Mouse (Mus musculus) midbrain, embryonic 16.5 days (tissue): ENCODE results near the gene Zfp536. TPM values are rescaled to one million over a fixed set of nuclear protein-coding genes. Genes with fewer than 3 reads are reported as not detected.
A peak's percentile ranks its signal among the peaks of the same experiment; 100 is the strongest.

Source experiments
- ATAC-seq: fragments of 200-750 bp; cut with Nextera tagmentation; 2 replicates; pipeline ENCODE4 v1.8.0; 2017; ENCODE audit warnings: moderate TSS enrichment
- H3K27ac ChIP-seq: fragments of 300-500 bp; sonication (generic); 2 replicates; pipeline ENCODE4 v1.5.1; 2014; ENCODE audit warnings: mild to moderate bottlenecking, low read length, mixed read lengths
- H3K27me3 ChIP-seq: fragments of 300-500 bp; sonication (generic); 2 replicates; pipeline ENCODE4 v1.6.1; 2014; ENCODE audit warnings: low read depth, low read length, mixed read lengths; ENCODE audit not compliant: control insufficient read depth, insufficient read depth
- H3K36me3 ChIP-seq: fragments of 300-500 bp; sonication (generic); 2 replicates; pipeline ENCODE4 v1.6.1; 2014; ENCODE audit warnings: mild to moderate bottlenecking, low read length, moderate library complexity, mixed read lengths; ENCODE audit not compliant: control insufficient read depth, insufficient read depth
- H3K4me1 ChIP-seq: fragments of 300-500 bp; sonication (generic); 2 replicates; pipeline ENCODE4 v1.6.1; 2014; ENCODE audit warnings: mild to moderate bottlenecking, low read length, mixed read lengths; ENCODE audit not compliant: control insufficient read depth, insufficient read depth
- H3K4me2 ChIP-seq: fragments of 300-500 bp; sonication (generic); 2 replicates; pipeline ENCODE4 v1.6.1; 2014; ENCODE audit warnings: mild to moderate bottlenecking, low read length, mixed read lengths
- H3K4me3 ChIP-seq: fragments of 300-500 bp; sonication (generic); 2 replicates; pipeline ENCODE4 v1.5.1; 2014; ENCODE audit warnings: low read depth, mild to moderate bottlenecking, low read length, moderate library complexity, mixed read lengths
- H3K9ac ChIP-seq: fragments of 300-500 bp; sonication (generic); 2 replicates; pipeline ENCODE4 v1.6.1; 2014; ENCODE audit warnings: low read depth, low read length, mixed read lengths
- H3K9me3 ChIP-seq: fragments of 300-500 bp; sonication (generic); replicated peaks from 2 replicates; pipeline ENCODE4 v1.6.1; 2014; ENCODE audit warnings: mild to moderate bottlenecking, low read length, mixed read lengths; ENCODE audit not compliant: control insufficient read depth, poor library complexity, severe bottlenecking
- WGBS: fragments of 180-500 bp; shearing (Covaris S2); extraction: QIAGEN DNeasy Blood & Tissue Kit; methylation state at CpG from one replicate; pipeline ENCODE4 v1.1.7; 2014; 5-methylcytosine and 5-hydroxymethylcytosine counted together
- polyA plus RNA-seq: library from polyadenylated mRNA; unstranded; fragments of >200 nt; fragmentation: Nextera tagmentation; extraction: Ambion mirVana; gene quantifications from 2 replicates; pipeline ENCODE4 v1.2.1, GENCODE M21; 2015

Gene Zfp536
- polyA plus RNA-seq, 1 experiment from 2014 or later = 24.4 TPM

DNA sequence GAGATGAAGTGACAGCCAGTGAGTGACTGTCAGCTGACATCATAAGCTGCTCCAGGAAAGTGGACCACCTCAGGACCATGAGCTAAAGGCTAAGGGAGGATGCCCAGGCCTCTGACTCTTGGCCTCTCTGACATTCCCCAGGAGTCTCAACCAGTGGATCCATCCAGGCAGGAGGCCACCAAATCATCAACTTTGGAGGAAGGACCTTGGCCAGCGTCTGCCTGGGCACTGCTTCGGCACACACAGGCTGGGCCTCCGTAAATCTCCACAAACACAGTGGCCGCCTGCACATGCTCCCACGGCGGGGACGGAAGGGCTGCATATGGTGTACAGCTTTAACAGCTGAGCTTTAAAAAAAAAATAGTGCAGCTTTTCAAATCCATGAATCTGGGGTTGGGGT lies 210.9 kb downstream of the Zfp536 start:
- peak overlapping the region; percentile 44; the same call in 1 of the 2 replicates for H3K27ac ChIP-seq
- H3K4me3 ChIP-seq = no peak overlapping the region
- peaks cover 46% of the 10 kb centered on the region for H3K4me1 ChIP-seq
- no peaks in the 10 kb centered on the region for H3K27me3 ChIP-seq
- H3K4me2 ChIP-seq = peak overlapping the region; percentile 42; the same call in 1 of the 2 replicates
- H3K36me3 ChIP-seq = no peaks in the 10 kb centered on the region
- 18% methylated on average over 7 of the region's 7 CpGs for WGBS
- ATAC-seq = peak; percentile 38; the same call in 1 of the 2 replicates
- H3K9me3 ChIP-seq = no peaks in the 10 kb centered on the region
- no peak overlapping the region for H3K9ac ChIP-seq

- H3K4me1 ChIP-seq = peaks cover 32% of the 10 kb centered on the region
- 68% methylated on average over 7 of the region's 7 CpGs for WGBS
- ATAC-seq = no peak
Measured at GRCm38 (mm10) chr7:37560581-37560980, 212.9 kb downstream of the Zfp536 start.

GRCm38 (mm10) chr7:37559851-37560250 lies 213.6 kb downstream of the Zfp536 start:
- 59% methylated on average over 3 of the region's 3 CpGs for WGBS
- H3K36me3 ChIP-seq = no peaks in the 10 kb centered on the region
- no peak overlapping the region for H3K27ac ChIP-seq
- ATAC-seq = no peak
- H3K4me2 ChIP-seq = no peak overlapping the region
- peaks cover 26% of the 10 kb centered on the region for H3K4me1 ChIP-seq
- H3K9ac ChIP-seq = no peak overlapping the region
- H3K9me3 ChIP-seq = no peaks in the 10 kb centered on the region
- H3K27me3 ChIP-seq = no peaks in the 10 kb centered on the region
- H3K4me3 ChIP-seq = no peak overlapping the region

More at GRCm38 (mm10) chr7:37560581-37560980, 212.9 kb downstream of the Zfp536 start:
- H3K36me3 ChIP-seq = no peaks in the 10 kb centered on the region
- H3K9ac ChIP-seq = no peak overlapping the region
- no peak overlapping the region for H3K4me2 ChIP-seq
- no peak overlapping the region for H3K4me3 ChIP-seq
- H3K27me3 ChIP-seq = no peaks in the 10 kb centered on the region
- no peak overlapping the region for H3K27ac ChIP-seq
- no peaks in the 10 kb centered on the region for H3K9me3 ChIP-seq

DNA sequence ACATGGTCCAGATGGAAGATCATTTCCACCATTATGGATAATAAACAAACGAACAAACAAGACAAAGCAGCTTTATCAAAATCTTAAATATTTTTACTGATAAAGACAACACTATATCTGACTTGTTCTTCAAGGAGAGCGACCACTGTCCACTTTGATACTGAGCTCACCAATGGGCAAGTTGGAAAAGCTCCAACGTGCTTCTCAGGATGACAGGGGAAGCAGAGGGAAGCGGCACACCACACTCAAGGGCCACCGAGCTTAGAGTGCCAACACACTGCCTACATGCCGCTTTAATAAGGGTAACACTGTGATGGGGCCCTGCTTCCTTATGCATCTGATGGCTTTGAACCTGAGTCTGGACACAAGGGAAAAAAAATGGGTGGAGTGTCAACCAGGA lies 214.1 kb downstream of the Zfp536 start:
- Histone ChIP-seq H3K4me1 (peaks cover 21% of the 10 kb centered on the region), H3K9me3 (no peaks in the 10 kb centered on the region), H3K27me3 (no peaks in the 10 kb centered on the region), H3K9ac (no peak overlapping the region), H3K4me3 (no peak overlapping the region), H3K4me2 (no peak overlapping the region), H3K36me3 (no peaks in the 10 kb centered on the region), H3K27ac (no peak overlapping the region)
- 87% methylated on average over 6 of the region's 6 CpGs for WGBS
- ATAC-seq = no peak

DNA sequence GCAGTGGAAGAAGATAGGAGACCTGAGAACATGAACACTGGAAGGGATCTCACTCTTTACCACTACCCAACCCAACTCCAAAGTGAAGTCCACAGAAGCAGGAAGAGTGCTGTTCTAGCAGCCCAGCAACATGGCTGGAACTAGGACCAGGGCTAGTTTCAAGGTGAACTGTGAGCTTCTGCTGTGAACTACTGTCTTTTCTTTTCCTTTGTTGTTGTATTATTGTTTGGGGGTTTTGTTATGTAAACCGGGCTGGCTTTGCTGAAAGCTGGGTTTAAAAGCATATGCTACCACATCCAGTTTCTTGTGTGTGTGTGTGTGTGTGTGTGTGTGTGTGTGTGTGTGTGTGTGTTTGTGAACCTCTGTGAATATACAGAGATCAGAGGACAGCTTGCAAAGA lies 216.6 kb downstream of the Zfp536 start:
- 63% methylated on average over 1 of the region's 1 CpGs for WGBS
- Histone ChIP-seq H3K4me2 (no peak overlapping the region), H3K9ac (no peak overlapping the region), H3K4me3 (no peak overlapping the region), H3K27me3 (no peaks in the 10 kb centered on the region), H3K9me3 (no peaks in the 10 kb centered on the region), H3K36me3 (no peaks in the 10 kb centered on the region), H3K27ac (no peak overlapping the region), H3K4me1 (peaks cover 2% of the 10 kb centered on the region; the same call in 1 of the 2 replicates)
- ATAC-seq = no peak

- ATAC-seq = no peak
- H3K27ac ChIP-seq = no peak overlapping the region
- H3K4me1 ChIP-seq = peaks cover 2% of the 10 kb centered on the region; the same call in 1 of the 2 replicates
- H3K36me3 ChIP-seq = no peaks in the 10 kb centered on the region
- H3K4me2 ChIP-seq = no peak overlapping the region
- no peaks in the 10 kb centered on the region for H3K27me3 ChIP-seq
- H3K9me3 ChIP-seq = no peaks in the 10 kb centered on the region
- H3K9ac ChIP-seq = no peak overlapping the region
- H3K4me3 ChIP-seq = no peak overlapping the region
- WGBS = 48% methylated on average over 5 of the region's 5 CpGs
Measured at GRCm38 (mm10) chr7:37554405-37554804, 219.0 kb downstream of the Zfp536 start.

DNA sequence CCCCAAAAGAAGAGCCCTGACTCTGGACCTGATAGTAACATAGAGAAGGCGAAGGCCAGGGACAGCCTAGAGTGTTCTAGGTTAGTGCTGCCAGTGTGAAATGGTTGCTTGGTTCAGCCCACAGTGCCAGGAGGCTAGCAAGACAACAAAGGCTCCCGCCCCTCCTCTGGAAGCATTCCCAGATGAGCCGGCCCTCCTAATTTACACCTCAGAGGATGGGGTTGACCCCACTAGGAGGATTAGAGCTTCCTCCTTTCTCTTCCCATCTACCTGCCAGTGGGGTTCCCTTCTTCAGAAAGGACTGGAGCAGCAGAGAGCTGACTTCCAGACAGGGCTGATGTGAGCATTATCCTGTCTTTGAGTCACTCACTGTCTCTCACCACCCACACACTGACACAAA lies 219.8 kb downstream of the Zfp536 start:
- Histone ChIP-seq H3K4me1 (peaks cover 2% of the 10 kb centered on the region; the same call in 1 of the 2 replicates), H3K9me3 (no peaks in the 10 kb centered on the region), H3K9ac (no peak overlapping the region), H3K27me3 (no peaks in the 10 kb centered on the region), H3K27ac (no peak overlapping the region), H3K36me3 (no peaks in the 10 kb centered on the region), H3K4me2 (no peak overlapping the region), H3K4me3 (no peak overlapping the region)
- ATAC-seq = peak; percentile 40; the same call in 1 of the 2 replicates
- WGBS = 20% methylated on average over 3 of the region's 3 CpGs

- 75% methylated on average over 3 of the region's 3 CpGs for WGBS
- Histone ChIP-seq H3K9ac (no peak overlapping the region), H3K9me3 (no peaks in the 10 kb centered on the region), H3K27me3 (no peaks in the 10 kb centered on the region), H3K4me1 (peaks cover 2% of the 10 kb centered on the region; the same call in 1 of the 2 replicates), H3K4me2 (no peak overlapping the region), H3K4me3 (no peak overlapping the region), H3K36me3 (no peaks in the 10 kb centered on the region), H3K27ac (no peak overlapping the region)
- ATAC-seq = no peak
Measured at GRCm38 (mm10) chr7:37552384-37552783, 221.1 kb downstream of the Zfp536 start.

GRCm38 (mm10) chr7:37548805-37549204 lies 224.6 kb downstream of the Zfp536 start:
- no peak overlapping the region for H3K4me2 ChIP-seq
- WGBS = 66% methylated on average over 15 of the region's 15 CpGs
- no peaks in the 10 kb centered on the region for H3K36me3 ChIP-seq
- H3K27ac ChIP-seq = no peak overlapping the region
- peak; percentile 37; the same call in 1 of the 2 replicates for ATAC-seq
- no peak overlapping the region for H3K4me3 ChIP-seq
- no peaks in the 10 kb centered on the region; the same call in 1 of the 2 replicates for H3K4me1 ChIP-seq
- H3K27me3 ChIP-seq = no peaks in the 10 kb centered on the region
- no peaks in the 10 kb centered on the region for H3K9me3 ChIP-seq
- H3K9ac ChIP-seq = no peak overlapping the region
